Mouse (Mus musculus) left cerebral cortex, postnatal 4 days (tissue): ENCODE data around the gene Galnt18. TPM values are rescaled to one million over a fixed set of nuclear protein-coding genes. Genes with fewer than 3 reads are reported as not detected.

ENCODE experiments used
- DNase-seq: peaks from one replicate; pipeline ENCODE4 v3.0.0-alpha.2; 2022
- intact Hi-C: fragments of 180-260 bp; cut with DNase I; formaldehyde crosslinking; loops from one replicate; pipeline ENCODE4 v1.15.1; 2025
- total RNA-seq, 2 experiments: library from RNA; stranded (reverse); gene quantifications; 2 replicates each; pipeline ENCODE4 v1.2.3; 2021

The Galnt18 gene
- total RNA-seq = 10 to 100 TPM; 28.9 to 30.6 TPM

DNA sequence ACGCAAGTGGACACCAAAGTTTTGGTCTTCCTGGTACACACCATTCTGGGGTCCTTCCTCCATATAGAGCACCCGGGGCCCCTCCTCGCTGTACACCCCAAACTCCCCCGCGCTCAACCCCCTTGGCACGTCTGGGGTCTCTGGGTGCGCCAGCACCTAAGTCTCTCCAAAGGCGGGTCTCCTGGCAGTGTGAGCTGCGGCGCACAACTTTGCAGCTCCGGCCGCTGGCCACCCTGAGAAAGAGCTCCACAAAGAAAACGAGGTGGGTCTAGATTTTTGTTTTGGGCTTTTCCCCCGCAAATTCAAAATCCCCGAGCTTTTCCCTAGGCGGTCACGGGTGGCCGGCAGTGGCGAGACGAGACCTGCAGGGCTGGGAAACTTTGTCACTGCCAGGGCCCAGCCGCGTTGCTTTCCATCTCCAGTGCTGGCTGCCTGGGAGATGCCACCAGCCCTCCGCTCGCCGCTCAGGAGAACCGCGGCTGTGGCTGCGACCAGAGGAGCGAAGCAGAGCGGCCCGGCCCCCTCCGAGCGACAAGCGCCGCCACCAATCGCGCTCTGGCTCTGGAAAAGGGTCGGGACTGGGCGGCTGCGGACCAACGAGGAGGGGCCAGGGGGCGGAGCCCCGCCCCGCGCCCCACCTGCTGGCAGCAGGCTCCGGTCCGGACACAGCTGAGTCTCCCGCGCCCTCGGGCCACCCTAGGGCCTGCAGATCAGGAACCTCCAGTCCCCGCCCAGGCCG is at the start of gene Galnt18:
Gene Galnt18, minus strand, starts transcription at position 474 of the 739 bp plus-strand sequence.
- intact Hi-C loops = loop anchor here (2.0 to 10.0 kb wide), 3 partner anchors 189 to 595 kb away; no protein-coding TSS in a partner anchor
- DNase-seq = peak; percentile 95

DNA sequence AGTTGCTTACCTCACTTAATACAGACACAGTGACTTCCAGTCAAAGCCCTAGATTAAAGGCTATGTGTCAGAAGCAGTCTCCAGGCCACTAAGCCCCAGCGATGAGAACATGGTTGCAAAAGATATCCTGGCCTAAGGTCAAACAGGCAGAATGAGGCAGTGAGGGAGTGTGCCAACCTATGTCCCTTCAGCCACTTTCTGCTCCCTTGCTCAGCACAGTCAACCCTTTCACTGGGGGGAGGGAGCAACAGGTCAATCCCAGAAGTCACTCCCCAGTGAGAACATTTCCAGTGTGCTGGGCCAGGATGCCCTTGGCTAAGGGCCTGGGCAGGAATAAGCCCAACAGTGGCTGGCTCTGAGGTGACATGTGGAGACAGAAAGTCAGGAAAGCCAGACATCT is 47.6 kb upstream of the Galnt18 start:
- intact Hi-C loops = no loop called here
- DNase-seq = no peak

DNA sequence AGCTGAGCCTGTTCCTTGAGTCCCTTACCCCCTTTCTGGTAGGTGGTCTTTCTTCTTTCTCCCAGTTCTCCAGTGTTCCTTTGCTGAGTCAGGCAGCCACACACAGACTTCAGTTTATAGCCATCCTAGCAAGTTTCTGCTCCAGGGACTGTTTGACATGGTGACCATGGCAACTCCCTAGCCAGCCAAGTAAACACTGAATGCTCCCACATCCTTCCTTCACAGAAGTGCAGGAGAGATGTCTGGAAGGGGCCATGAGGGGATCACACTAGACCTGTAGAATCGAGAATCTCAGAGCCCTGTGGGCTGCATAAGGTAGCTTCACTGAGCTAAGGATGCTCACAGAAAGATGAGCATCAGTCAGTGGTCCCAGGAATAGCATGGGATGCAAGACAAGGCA is 33.3 kb upstream of the Galnt18 start:
- DNase-seq = no peak
- intact Hi-C loops = no loop called here

DNA sequence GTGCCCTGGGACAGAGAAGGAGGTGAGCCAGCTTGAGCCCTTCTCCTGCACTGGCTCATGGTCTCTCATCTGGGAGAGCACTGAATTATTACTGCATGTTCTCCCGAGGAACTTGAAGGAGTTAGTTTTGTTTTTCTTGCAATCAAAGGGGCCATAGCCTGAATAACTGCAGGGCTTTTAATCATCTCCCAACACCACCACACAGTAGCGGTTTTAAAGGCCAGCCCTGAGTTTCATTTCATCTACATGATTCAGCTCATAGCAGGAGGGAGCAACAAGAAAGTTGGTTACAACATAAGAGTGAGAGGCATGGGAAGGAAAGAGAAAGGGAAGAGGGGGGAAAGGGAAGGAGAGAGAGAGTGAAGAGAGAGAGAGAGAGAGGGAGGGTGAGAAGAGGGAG is 31.3 kb upstream of the Galnt18 start:
- intact Hi-C loops = no loop called here
- DNase-seq = no peak

DNA sequence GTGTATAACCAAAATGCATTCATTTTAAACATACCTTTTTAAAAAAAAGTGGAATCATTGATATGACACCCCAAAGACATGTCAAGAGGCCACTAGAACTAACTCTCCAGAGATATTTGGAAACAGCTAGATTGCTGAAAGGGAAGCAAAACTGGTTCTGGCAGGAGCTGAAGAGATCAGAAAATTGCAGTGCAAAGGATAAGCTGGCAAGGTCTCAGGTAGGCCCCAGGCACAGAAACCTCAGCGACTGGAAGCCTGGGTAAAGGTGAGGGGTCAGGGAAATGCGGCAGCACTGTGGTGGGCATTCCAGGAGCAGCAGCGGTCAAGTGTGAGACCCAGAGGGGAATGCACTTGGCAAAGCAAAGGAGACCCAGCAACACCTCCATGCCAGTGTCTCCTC is 30.0 kb upstream of the Galnt18 start:
- DNase-seq = no peak
- intact Hi-C loops = no loop called here

DNA sequence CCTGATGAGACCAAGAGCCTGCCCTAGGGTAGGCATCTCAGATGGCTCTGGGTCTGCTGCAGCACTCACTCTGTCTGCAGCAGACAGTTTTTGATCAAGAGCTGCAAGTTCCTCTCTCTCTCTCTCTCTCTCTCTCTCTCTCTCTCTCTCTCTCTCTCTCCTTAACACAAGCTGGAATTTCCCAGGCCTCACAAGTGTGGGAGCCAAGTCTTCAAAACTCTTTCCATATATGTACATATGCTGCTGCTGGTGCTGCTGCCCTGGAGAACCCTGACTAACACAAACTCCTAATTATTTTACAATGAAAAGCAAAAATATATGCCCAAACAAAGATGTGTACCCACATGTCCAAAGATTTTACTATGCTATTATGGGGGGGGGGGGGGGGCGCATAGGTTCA is 26.3 kb upstream of the Galnt18 start:
- intact Hi-C loops = no loop called here
- DNase-seq = no peak

- no peak for DNase-seq
- intact Hi-C loops = no loop called here
These were observed 24.9 kb upstream of the Galnt18 start for GRCm38 (mm10) chr7:111804646-111805045.

DNA sequence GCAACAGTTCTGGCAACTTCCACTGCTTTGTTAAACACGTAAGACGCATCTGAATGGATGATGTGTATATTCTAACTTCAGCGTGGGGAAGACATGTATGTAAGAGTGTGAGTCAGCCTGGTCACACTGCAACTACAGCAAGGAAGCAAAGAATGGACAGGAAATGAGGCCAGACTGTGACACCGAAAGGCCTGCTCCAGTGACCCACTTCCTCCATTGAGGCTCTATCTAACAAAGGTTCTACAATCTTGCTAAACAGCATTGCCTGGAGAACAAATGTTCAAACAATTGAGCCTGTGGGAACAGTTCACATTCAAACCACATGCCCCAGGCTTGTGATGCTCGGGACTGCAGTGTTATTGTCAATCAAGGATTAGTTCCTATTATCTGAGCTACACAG is 21.0 kb upstream of the Galnt18 start:
- DNase-seq = no peak
- intact Hi-C loops = no loop called here

DNA sequence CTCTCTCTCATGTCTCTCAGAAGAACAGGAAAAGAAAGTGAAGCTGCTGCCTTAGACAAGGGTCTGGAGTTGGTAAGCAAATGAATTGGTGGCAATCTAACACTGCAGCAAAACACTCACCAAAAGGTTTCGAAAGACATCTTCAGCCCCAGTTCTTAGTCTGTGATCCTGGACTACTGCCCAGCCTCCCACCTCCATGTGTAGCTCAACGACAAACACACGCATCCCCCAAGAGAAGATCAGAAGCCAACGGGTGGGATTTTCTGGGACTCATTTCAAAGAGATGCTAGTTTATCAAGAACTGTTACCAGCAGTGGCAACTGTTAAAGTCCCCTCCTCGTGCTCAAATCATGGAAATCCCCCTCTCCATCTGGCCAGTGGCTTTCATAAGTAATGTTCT is 20.3 kb upstream of the Galnt18 start:
- intact Hi-C loops = no loop called here
- no peak for DNase-seq

- no peak for DNase-seq
- intact Hi-C loops = no loop called here
These were observed 19.2 kb upstream of the Galnt18 start for GRCm38 (mm10) chr7:111799021-111799420.

DNA sequence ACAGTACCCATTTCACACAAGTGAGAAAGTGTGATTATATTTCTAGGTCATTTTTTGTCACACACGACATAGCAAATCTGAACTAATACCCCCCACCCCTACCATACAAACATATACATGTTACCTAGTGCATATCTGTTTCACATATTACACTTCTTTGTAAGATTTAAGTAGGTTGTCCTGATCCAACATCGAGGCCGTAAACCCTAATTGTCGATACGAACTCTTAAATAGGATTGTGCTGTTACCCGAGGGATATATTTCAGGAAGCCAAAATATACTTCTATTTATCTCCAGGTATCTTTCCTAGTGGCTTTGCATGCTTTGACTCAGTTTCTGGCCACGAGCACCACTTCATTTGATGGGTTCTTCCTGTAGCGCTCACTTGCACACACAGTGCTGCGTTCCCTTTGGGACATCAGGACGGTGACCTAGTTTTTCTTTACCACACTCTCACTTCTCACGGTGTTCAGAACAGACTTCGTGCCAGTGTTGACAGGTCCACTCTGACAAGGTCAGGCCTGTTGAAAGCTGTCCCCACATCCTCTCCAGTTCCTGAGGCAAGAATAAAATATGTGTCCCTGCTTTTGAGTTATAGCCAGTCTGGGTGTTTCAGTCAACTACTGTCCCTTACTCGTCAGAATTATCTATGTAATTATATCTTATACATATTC is 17.7 kb upstream of the Galnt18 start:
- intact Hi-C loops = no loop called here
- DNase-seq = no peak

- intact Hi-C loops = no loop called here
- DNase-seq = no peak
These were observed 15.3 kb upstream of the Galnt18 start for GRCm38 (mm10) chr7:111795059-111795458.

- DNase-seq = no peak
These were observed 12.4 kb upstream of the Galnt18 start for GRCm38 (mm10) chr7:111792154-111792553.

GRCm38 (mm10) chr7:111791347-111791746 is 11.6 kb upstream of the Galnt18 start:
- intact Hi-C loops = no loop called here
- no peak for DNase-seq

More at GRCm38 (mm10) chr7:111792154-111792553, 12.4 kb upstream of the Galnt18 start:
- intact Hi-C loops = no loop called here

- DNase-seq = no peak
- intact Hi-C loops = no loop called here
These were observed 8.1 kb upstream of the Galnt18 start for GRCm38 (mm10) chr7:111787921-111788320.

- peak; percentile 66 for DNase-seq
- intact Hi-C loops = no loop called here
These were observed 5.7 kb upstream of the Galnt18 start for GRCm38 (mm10) chr7:111785478-111785877.

GRCm38 (mm10) chr7:111782126-111782525 is 2.3 kb upstream of the Galnt18 start:
- intact Hi-C loops = no loop called here
- DNase-seq = peak; percentile 76

GRCm38 (mm10) chr7:111781316-111781715 is 1.5 kb upstream of the Galnt18 start:
- intact Hi-C loops = loop anchor here (2.0 kb wide), 1 partner anchor 187 kb away; no protein-coding TSS in a partner anchor
- DNase-seq = no peak

- intact Hi-C loops = loop anchor here (10.0 kb wide), 2 partner anchors 234 to 594 kb away; no protein-coding TSS in a partner anchor
- DNase-seq = peak; percentile 24
These were observed 831 bp downstream of the Galnt18 start for GRCm38 (mm10) chr7:111778789-111779503.

GRCm38 (mm10) chr7:111778212-111778611 is 1.6 kb downstream of the Galnt18 start:
- no peak for DNase-seq
- intact Hi-C loops = loop anchor here (10.0 kb wide), 2 partner anchors 233 to 593 kb away; no protein-coding TSS in a partner anchor

DNA sequence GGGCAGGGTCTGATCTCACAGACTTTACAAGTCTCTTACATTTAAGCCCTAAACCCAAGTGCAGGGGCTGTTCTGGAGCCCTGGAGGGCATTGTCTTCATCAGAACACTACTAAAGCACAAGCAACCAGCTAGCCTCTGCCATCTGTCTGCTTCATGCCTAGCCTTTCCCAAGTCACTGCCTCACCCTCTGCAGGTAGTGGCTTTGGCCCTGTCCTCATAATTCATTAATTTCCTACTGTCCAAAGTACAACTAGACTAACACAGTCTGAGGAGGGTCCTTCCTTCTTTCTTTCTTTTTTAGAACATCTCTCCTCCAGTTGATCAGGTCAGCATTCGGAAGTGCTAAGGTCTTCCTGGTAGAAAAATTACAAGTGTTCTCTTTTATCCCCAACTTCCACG is 2.6 kb downstream of the Galnt18 start:
- no peak for DNase-seq
- intact Hi-C loops = loop anchor here (10.0 kb wide), 2 partner anchors 232 to 592 kb away; no protein-coding TSS in a partner anchor
